Mouse (Mus musculus): Measurements from ENCODE around the gene Mettl8.
A peak's percentile ranks its signal among the peaks of the same experiment; 100 is the strongest.

Mettl8 gene

GRCm38 (mm10) chr2:71055300-71056114 lies at the start of gene Mettl8, which contains the start of gene Dcaf17:
Gene Mettl8 (minus strand): TSS chr2:71055583.
Gene Dcaf17 (plus strand): TSS chr2:71055328.
- peak; percentile 95 to 96 for DNase-seq

- no peak for DNase-seq
Measured at GRCm38 (mm10) chr2:71104696-71105095, 49.3 kb upstream of the Mettl8 start.

DNA sequence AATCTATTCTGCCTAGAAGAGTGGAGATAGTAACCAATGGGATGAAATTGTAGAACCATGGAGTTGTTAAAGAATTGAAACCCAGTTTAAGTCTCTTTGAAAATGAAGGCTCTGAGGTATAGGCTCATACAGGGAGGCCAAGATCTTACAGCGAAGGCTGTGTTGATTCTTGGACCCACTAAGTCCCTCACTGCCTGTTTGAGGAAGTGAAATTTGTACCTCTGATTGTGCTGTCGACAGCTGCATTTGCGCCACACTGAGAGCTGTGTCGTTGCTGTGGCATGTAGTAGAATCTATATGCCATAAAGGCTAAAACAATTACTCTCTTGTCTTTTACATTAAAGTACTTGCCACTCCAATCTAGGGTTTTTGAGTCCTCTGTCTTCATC lies 47.9 kb upstream of the Mettl8 start:
- DNase-seq: no peak

DNA sequence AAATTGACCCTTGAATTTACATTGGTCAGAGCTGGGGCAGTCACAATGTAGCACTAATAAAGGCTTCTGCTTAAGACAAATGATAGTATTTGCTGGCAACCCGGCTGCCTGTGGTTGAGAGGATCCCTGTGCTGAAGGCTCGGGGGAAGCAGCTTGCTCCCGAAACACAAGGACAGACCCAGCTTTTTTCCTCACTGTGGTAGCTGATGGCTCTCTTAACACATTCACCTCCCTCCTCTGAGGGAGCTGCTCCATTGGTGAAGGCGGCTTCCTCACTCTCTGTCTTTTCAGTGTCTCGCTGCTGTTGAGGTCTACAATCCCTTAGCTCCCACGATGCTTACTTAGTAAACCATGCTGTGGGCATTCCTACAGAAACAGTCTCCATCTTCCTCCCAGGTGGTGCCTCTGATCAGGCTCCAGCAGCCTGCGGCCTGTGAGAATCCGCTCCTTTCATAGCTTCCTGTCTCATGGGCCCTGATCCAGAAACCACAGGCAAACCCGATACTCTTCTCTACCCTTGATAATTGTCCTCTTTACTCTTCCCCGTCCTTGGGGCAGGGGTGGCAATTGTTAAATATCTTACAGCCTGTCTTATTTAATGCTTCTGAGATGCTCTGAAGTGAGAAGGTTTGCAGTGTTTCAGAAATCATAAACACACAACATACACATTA lies 47.4 kb upstream of the Mettl8 start:
- no peak for DNase-seq

GRCm38 (mm10) chr2:71096170-71096569 lies 40.8 kb upstream of the Mettl8 start:
- DNase-seq: no peak

DNA sequence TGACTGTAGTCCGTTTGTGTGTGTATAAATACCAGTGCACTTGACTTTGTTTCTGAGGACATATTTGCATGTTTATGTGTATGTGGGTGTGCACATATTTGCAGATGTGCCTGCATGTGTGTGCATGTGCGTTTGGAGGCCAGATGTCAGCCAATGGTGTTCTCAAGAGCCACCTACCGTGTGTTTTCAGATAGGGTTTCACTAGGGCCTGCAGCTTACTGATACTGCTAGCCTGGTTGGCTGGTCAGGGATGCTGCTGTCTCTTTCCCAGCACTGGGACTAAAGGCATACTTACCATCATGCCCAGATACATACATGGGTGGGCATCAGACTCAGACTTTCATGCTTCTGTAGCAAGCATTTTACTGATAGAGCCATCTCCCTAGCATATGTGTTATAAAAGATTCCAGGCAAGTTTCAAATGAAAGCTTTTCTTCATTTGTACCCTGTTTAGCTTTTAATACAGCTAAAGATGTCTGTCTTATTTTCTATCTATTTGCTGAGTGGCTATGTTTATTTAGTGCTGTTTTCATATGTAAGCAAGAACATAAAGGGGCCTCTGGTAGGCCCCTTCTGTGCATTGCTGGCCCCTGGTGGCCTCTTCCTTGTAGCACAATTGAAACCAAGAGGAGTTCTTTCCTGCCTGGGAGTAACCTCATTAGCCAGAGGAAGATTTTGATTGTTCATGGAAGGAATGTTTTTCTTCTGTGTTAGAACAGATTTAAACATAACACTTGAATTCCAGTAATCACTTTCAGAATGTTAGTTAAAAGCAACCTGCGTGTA lies 35.5 kb upstream of the Mettl8 start:
- DNase-seq: peak; percentile 41 to 52

GRCm38 (mm10) chr2:71089766-71090165 lies 34.4 kb upstream of the Mettl8 start:
- DNase-seq: no peak

- no peak for DNase-seq
Measured at GRCm38 (mm10) chr2:71083454-71084193, 28.2 kb upstream of the Mettl8 start.

GRCm38 (mm10) chr2:71082416-71082815 lies 27.0 kb upstream of the Mettl8 start:
- DNase-seq: no peak

- DNase-seq: no peak
Measured at GRCm38 (mm10) chr2:71073828-71074227, 18.4 kb upstream of the Mettl8 start.

- no peak for DNase-seq
Measured at GRCm38 (mm10) chr2:71073330-71073729, 17.9 kb upstream of the Mettl8 start.

DNA sequence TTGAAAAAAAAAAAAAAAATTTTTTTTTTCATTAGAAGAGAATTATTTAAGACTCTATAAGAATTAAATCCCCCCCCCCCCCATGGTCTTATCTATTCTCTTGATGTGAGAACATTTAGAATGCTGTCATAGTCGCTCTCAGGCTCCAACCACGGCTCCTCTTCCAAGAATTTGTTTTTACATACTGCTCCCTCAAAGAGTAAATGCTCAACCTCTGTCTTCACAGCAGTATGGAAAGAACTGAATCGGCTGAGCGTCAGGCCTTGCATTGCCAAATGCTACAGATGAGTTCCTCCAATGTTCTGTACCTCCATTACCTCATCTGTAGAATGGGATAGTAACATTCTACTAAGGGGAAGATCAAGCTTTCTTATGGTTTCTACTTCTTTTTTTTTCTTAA lies 16.2 kb upstream of the Mettl8 start:
- no peak for DNase-seq

DNA sequence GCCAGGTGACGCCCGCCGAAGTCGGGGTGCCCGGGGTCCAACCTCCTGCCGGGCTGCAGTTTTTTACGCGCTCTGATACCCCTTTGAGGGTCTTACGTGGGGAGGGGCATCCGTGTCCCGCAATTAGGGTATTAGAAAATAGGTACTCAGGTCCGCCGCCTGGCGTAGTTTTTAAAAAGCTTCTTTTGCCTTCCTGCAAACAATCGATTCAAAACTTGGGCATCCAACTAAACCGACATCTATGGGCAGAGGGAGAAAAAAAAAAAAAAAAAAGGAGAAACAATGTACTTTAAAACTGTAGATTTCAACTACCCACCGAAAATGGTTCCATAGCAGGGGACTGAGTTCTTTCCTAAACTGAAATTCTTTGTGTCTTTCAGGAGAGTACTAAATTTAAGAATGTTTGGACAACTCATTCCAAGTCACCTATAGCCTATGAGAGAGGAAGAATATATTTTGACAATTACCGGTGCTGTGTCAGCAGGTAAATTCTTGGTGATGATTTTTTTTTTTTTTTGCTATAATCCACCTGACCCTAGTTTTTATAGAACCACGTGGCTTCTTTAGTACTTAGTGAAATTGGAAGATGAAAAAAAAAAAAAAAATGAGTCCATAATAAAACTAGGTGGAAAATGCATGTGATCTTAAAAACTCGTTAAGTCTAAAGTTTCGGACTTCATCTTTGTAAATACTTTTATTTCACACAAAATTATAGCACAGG lies 892 bp upstream of the Mettl8 start:
- no peak for DNase-seq

- no peak for DNase-seq
Measured at GRCm38 (mm10) chr2:71054716-71055115, 667 bp downstream of the Mettl8 start.

- no peak for DNase-seq
Measured at GRCm38 (mm10) chr2:71050511-71050910, 4.9 kb downstream of the Mettl8 start.

DNA sequence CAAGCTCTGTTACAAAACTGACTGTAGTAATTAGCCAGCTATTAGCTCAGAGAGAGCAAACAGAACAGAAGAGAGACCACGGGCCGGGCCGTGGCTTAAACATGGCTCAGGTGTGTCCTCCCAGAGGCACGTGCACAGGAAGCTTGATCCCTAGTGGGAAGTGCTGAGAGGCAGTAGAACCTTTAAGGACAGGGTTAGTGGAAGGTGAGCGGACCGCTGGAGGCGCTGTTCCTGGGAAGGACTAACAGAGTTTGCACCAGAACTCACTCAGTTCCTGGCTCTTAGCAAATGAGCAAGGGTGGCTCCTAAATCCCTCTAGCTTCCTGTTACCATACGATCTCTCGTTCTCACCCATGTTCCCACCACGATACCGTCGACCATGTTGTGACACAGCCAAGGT lies 6.5 kb downstream of the Mettl8 start:
- DNase-seq: no peak

- no peak for DNase-seq
Measured at GRCm38 (mm10) chr2:71046751-71047320, 8.5 kb downstream of the Mettl8 start.

- no peak for DNase-seq
Measured at GRCm38 (mm10) chr2:71046151-71046550, 9.2 kb downstream of the Mettl8 start.

DNA sequence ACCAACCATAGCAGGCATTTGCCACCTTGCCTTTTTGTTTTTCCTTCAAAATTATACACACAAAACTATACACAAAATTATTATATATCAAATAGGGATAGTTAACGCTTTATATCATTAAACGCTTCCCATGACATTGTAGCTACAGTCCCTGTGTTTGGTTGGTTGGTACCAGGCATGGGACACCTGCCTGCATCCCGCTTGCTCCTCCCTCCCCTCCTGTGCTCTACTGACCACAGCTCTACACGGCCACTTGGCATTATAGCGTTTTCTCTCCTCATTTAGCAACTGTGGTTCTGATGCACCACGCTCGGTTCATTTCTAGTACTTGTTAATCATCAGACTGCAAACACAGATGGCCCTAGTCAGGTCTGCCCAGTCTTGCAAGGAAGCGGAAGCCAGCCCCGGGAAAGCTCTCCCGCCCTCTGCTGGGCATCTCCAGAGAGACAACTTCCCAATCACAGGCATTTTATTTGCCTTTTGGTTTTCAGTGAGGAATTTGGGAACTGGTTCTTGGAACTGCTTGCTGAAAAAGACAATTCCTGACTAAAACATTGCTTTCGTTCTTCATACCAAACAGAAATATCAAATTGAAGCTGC lies 15.8 kb downstream of the Mettl8 start:
- peak; percentile 89 to 91 for DNase-seq

GRCm38 (mm10) chr2:71037447-71037846 lies 17.9 kb downstream of the Mettl8 start:
- DNase-seq: no peak

GRCm38 (mm10) chr2:71033987-71034386 lies 21.4 kb downstream of the Mettl8 start:
- DNase-seq: no peak
